Mouse (Mus musculus) common myeloid progenitor, adult 5-6 weeks (primary cell): ENCODE data around the gene Eml1. TPM values are rescaled to one million over a fixed set of nuclear protein-coding genes. Genes with fewer than 3 reads are reported as not detected.

ENCODE experiments used
- total RNA-seq: library from RNA; stranded (forward); fragments of 200-1000, 187-1606 nt; gene quantifications from 2 replicates; pipeline ENCODE4 v1.2.3, GENCODE M21; 2017

The Eml1 gene
- total RNA-seq, 1 experiment from 2014 or later = not detected

Other genes with a start within 250 kb of the Eml1 start
- gene Setd3, start 191.6 kb upstream of the Eml1 start, total RNA-seq = 81.5 and 84.3 TPM in 2 replicates
- 14.6 and 21.0 TPM in 2 replicates for gene Ccnk, start 191.4 kb upstream of the Eml1 start, total RNA-seq
- 0.82 and 2.4 TPM in 2 replicates for gene Ccdc85c, start 95.5 kb upstream of the Eml1 start, total RNA-seq
- not detected in 2 replicates for gene Hhipl1, start 64.7 kb upstream of the Eml1 start, total RNA-seq
- not detected in 2 replicates for gene Cyp46a1, start 36.6 kb upstream of the Eml1 start, total RNA-seq
- gene Evl, start 183.8 kb downstream of the Eml1 start, total RNA-seq = 9.7 and 10.3 TPM in 2 replicates